Mouse (Mus musculus) cerebellum, adult 2 months (tissue): ENCODE measurements around the gene Phf11d.
"Not testable (repeated sequence)": the region's sequence is repeated elsewhere in the genome, so short reads cannot be mapped to it uniquely, and the experiment has no call there.

Experiments used
- CTCF ChIP-seq: fragments of 200-500 bp; IDR thresholded peaks from 2 replicates; pipeline ENCODE4 v1.5.1; 2011; ENCODE audit warnings: low read depth, mild to moderate bottlenecking, control low read depth, low read length, moderate library complexity, borderline replicate concordance; ENCODE audit not compliant: insufficient read depth
- POLR2A ChIP-seq: fragments of 200-500 bp; IDR thresholded peaks from 2 replicates; pipeline ENCODE4 v1.6.1; 2011; ENCODE audit warnings: low read length, control low read depth, borderline replicate concordance; ENCODE audit not compliant: insufficient read depth

DNA sequence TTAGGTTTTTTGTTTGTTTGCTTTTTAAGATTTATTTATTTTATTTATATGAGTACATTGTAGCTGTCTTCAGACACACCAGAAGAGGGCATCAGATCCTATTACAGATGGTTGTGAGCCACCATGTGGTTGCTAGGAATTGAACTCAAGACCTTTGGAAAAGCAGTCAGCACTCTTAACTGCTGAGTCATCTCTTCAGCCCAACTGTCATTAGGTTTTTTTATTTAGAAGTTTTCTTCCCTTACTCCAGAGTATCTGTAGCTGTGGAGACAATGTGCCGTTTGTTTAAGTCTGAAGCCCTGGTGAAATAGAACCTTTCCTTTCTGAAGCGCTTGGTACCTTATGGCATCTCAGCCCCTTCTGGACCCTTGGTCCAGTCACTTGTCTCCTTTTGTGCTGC is 49.7 kb upstream of the Phf11d start:
- not testable (repeated sequence) for TF ChIP-seq POLR2A, CTCF
